Mouse (Mus musculus) CH12.LX (cell line): Measurements from ENCODE around the gene Gtdc1. TPM values are rescaled to one million over a fixed set of nuclear protein-coding genes. Genes with fewer than 3 reads are reported as not detected.

Experiments
- DNase-seq: peaks from one replicate; pipeline ENCODE4 v3.0.0-alpha.2; 2013; ENCODE audit errors: extremely low read depth
- H3K27ac ChIP-seq: 2 replicates; pipeline ENCODE4 v1.5.1; 2012; ENCODE audit warnings: low read depth, mild to moderate bottlenecking, control low read depth, moderate library complexity; ENCODE audit not compliant: insufficient read depth
- H3K27me3 ChIP-seq: replicated peaks from 2 replicates; pipeline ENCODE3; 2012; ENCODE audit warnings: inconsistent platforms
- H3K36me3 ChIP-seq, 2 experiments: replicated peaks in 1 of 2; 2 replicates each; pipeline versions ENCODE3 to v1.6.1; 2012; ENCODE audit warnings: inconsistent platforms in 1 of 2, low read length in 1 of 2, mild to moderate bottlenecking in 1 of 2, mixed read lengths in 1 of 2, moderate library complexity in 1 of 2; ENCODE audit not compliant: control insufficient read depth in 1 of 2, insufficient read depth in 1 of 2
- H3K4me1 ChIP-seq, 2 experiments: 2 replicates each; pipeline ENCODE4 v1.6.1; 2012; ENCODE audit warnings: inconsistent platforms in 1 of 2, moderate library complexity in 1 of 2; ENCODE audit not compliant: insufficient read depth in 2 of 2, control insufficient read depth in 1 of 2
- H3K4me2 ChIP-seq: 2 replicates; pipeline ENCODE4 v1.6.1; 2012; ENCODE audit warnings: low read depth, mild to moderate bottlenecking, control low read depth; ENCODE audit not compliant: poor library complexity, insufficient read depth, severe bottlenecking
- H3K4me3 ChIP-seq, 3 experiments: fragments of 150-350 bp in 1 of 3; sonication (generic) in 1 of 3; replicated peaks in 1 of 3; 2 replicates each; pipeline versions ENCODE3 to v1.5.1; 2011 to 2012; ENCODE audit warnings: low read depth in 2 of 3, low read length in 2 of 3, mild to moderate bottlenecking in 2 of 3, moderate library complexity in 2 of 3, control low read depth in 1 of 3, improper control_type of control experiment in 1 of 3, inconsistent platforms in 1 of 3, mixed read lengths in 1 of 3; ENCODE audit not compliant: poor library complexity in 1 of 3
- H3K79me2 ChIP-seq: replicated peaks from 2 replicates; pipeline ENCODE4 v1.6.1; 2012; ENCODE audit warnings: mild to moderate bottlenecking, moderate library complexity; ENCODE audit not compliant: control insufficient read depth, poor library complexity, insufficient read depth, severe bottlenecking; ENCODE audit errors: extremely low read depth
- H3K9ac ChIP-seq: 2 replicates; pipeline ENCODE4 v1.6.1; 2012; ENCODE audit warnings: low read depth, mild to moderate bottlenecking, control low read depth, moderate library complexity; ENCODE audit not compliant: insufficient read depth
- H3K9me3 ChIP-seq: replicated peaks from 2 replicates; pipeline ENCODE3; 2012; ENCODE audit warnings: low read length, inconsistent platforms, mixed read lengths
- BHLHE40 ChIP-seq: IDR thresholded peaks from 2 replicates; pipeline ENCODE4 v1.6.1; 2011; ENCODE audit warnings: mild to moderate bottlenecking, low read depth, low read length, improper control_type of control experiment
- CHD1 ChIP-seq: IDR thresholded peaks from 2 replicates; pipeline ENCODE4 v1.6.1; 2012; ENCODE audit warnings: low read depth, low read length, improper control_type of control experiment, inconsistent platforms
- CHD2 ChIP-seq: IDR thresholded peaks from 2 replicates; pipeline ENCODE4 v1.6.1; 2011; ENCODE audit warnings: low read length, improper control_type of control experiment
- CTCF ChIP-seq, 2 experiments: IDR thresholded peaks in 1 of 2; conservative IDR thresholded peaks in 1 of 2; 2 replicates each; pipeline ENCODE4 v1.5.1; 2011 to 2012; ENCODE audit warnings: low read depth in 2 of 2, low read length in 2 of 2, improper control_type of control experiment in 1 of 2, inconsistent platforms in 1 of 2, mild to moderate bottlenecking in 1 of 2, moderate library complexity in 1 of 2
- E2F4 ChIP-seq: IDR thresholded peaks from 2 replicates; pipeline ENCODE4 v1.6.1; 2011; ENCODE audit warnings: low read depth, low read length, improper control_type of control experiment; ENCODE audit not compliant: insufficient replicate concordance
- ETS1 ChIP-seq: conservative IDR thresholded peaks from 2 replicates; pipeline ENCODE4 v1.6.1; 2012; ENCODE audit warnings: low read depth, mild to moderate bottlenecking, inconsistent platforms, low read length, improper control_type of control experiment, moderate library complexity
- HCFC1 ChIP-seq: IDR thresholded peaks from 2 replicates; pipeline ENCODE4 v1.6.1; 2012; ENCODE audit warnings: low read depth, mild to moderate bottlenecking, inconsistent platforms, low read length, improper control_type of control experiment
- KAT2A ChIP-seq: IDR thresholded peaks from 2 replicates; pipeline ENCODE4 v1.6.1; 2012; ENCODE audit warnings: low read length, improper control_type of control experiment, inconsistent platforms; ENCODE audit not compliant: insufficient replicate concordance
- MAFK ChIP-seq: IDR thresholded peaks from 2 replicates; pipeline ENCODE4 v1.6.1; 2011; ENCODE audit warnings: low read length, improper control_type of control experiment; ENCODE audit not compliant: insufficient replicate concordance
- MAX ChIP-seq: IDR thresholded peaks from 2 replicates; pipeline ENCODE4 v1.6.1; 2011; ENCODE audit warnings: low read length, improper control_type of control experiment
- MAZ ChIP-seq: IDR thresholded peaks from 2 replicates; pipeline ENCODE4 v1.6.1; 2012; ENCODE audit warnings: low read depth, mild to moderate bottlenecking, inconsistent platforms, low read length, improper control_type of control experiment, moderate library complexity
- MEF2A ChIP-seq: IDR thresholded peaks from 2 replicates; pipeline ENCODE4 v1.6.1; 2014; ENCODE audit warnings: low read depth, mild to moderate bottlenecking, inconsistent platforms, low read length, improper control_type of control experiment, borderline replicate concordance
- MXI1 ChIP-seq: IDR thresholded peaks from 2 replicates; pipeline ENCODE4 v1.6.1; 2011; ENCODE audit warnings: mild to moderate bottlenecking, low read depth, low read length, improper control_type of control experiment
- MYC ChIP-seq: IDR thresholded peaks from 2 replicates; pipeline ENCODE4 v1.6.1; 2011; ENCODE audit warnings: low read depth, mild to moderate bottlenecking, improper control_type of control experiment, low read length
- NELFE ChIP-seq: IDR thresholded peaks from 2 replicates; pipeline ENCODE4 v1.6.1; 2011; ENCODE audit warnings: low read depth, low read length, improper control_type of control experiment
- PAX5 ChIP-seq: IDR thresholded peaks from 2 replicates; pipeline ENCODE4 v1.6.1; 2012; ENCODE audit warnings: low read length, inconsistent platforms, mixed read lengths
- POLR2A ChIP-seq: IDR thresholded peaks from 2 replicates; pipeline ENCODE4 v1.6.1; 2011; ENCODE audit warnings: low read depth, mild to moderate bottlenecking, improper control_type of control experiment, low read length
- POLR2AphosphoS2 ChIP-seq: IDR thresholded peaks from 2 replicates; pipeline ENCODE4 v1.6.1; 2011; ENCODE audit warnings: low read depth, low read length, improper control_type of control experiment
- RAD21 ChIP-seq: IDR thresholded peaks from 2 replicates; pipeline ENCODE4 v1.6.1; 2011; ENCODE audit warnings: low read depth, mild to moderate bottlenecking, low read length, improper control_type of control experiment, moderate library complexity
- SMC3 ChIP-seq: IDR thresholded peaks from 2 replicates; pipeline ENCODE4 v1.6.1; 2011; ENCODE audit warnings: low read depth, low read length, improper control_type of control experiment
- TBP ChIP-seq: conservative IDR thresholded peaks from 2 replicates; pipeline ENCODE4 v1.6.1; 2011; ENCODE audit warnings: low read depth, low read length, improper control_type of control experiment
- TCF12 ChIP-seq: IDR thresholded peaks from 2 replicates; pipeline ENCODE4 v1.6.1; 2014; ENCODE audit warnings: low read depth, mild to moderate bottlenecking, inconsistent platforms, low read length, improper control_type of control experiment
- UBTF ChIP-seq: IDR thresholded peaks from 2 replicates; pipeline ENCODE4 v1.6.1; 2012; ENCODE audit warnings: low read depth, mild to moderate bottlenecking, inconsistent platforms, low read length, improper control_type of control experiment, moderate library complexity
- USF1 ChIP-seq: IDR thresholded peaks from 2 replicates; pipeline ENCODE4 v1.6.1; 2014; ENCODE audit warnings: low read depth, mild to moderate bottlenecking, inconsistent platforms, low read length, improper control_type of control experiment
- ZC3H11A ChIP-seq: IDR thresholded peaks from 2 replicates; pipeline ENCODE4 v1.6.1; 2012; ENCODE audit warnings: low read depth, mild to moderate bottlenecking, inconsistent platforms, low read length, improper control_type of control experiment
- ZMIZ1 ChIP-seq: IDR thresholded peaks from 2 replicates; pipeline ENCODE4 v1.6.1; 2012; ENCODE audit warnings: low read depth, mild to moderate bottlenecking, inconsistent platforms, low read length, improper control_type of control experiment
- dilution Hi-C: fragments of 300-500 bp; cut with MboI; formaldehyde crosslinking; loops from 2 replicates; pipeline ENCODE4 v1.14.3; 2020; ENCODE audit warnings: low sequenced_read_pairs; ENCODE audit not compliant: extremely low pct_unique_long_range_greater_than_20kb, extremely low pct_ligation_motif_present
- in situ Hi-C: fragments of 300-500 bp; cut with MboI; formaldehyde crosslinking; loops from 3 replicates; pipeline ENCODE4 v1.14.3; 2019; ENCODE audit warnings: low sequenced_read_pairs, low pct_ligation_motif_present, low pct_unique_long_range_greater_than_20kb, mixed read lengths
- polyA plus RNA-seq: library from polyadenylated mRNA; unstranded; fragments of >175 nt; gene quantifications from 2 replicates; pipeline ENCODE4 v1.2.1, GENCODE M21; 2012; ENCODE audit warnings: low read depth; ENCODE audit not compliant: insufficient read length
- total RNA-seq, 2 experiments: library from RNA; depleted of rRNA; stranded (reverse); fragments of 300-350 nt in 1 of 2; fragments of >200 nt in 1 of 2; gene quantifications; 2 replicates each; pipeline ENCODE4 v1.2.3; 2012 to 2014

Gene Gtdc1
- total and polyA plus RNA-seq, 3 experiments, result 11.1 to 18.2 (median 15.8) TPM

DNA sequence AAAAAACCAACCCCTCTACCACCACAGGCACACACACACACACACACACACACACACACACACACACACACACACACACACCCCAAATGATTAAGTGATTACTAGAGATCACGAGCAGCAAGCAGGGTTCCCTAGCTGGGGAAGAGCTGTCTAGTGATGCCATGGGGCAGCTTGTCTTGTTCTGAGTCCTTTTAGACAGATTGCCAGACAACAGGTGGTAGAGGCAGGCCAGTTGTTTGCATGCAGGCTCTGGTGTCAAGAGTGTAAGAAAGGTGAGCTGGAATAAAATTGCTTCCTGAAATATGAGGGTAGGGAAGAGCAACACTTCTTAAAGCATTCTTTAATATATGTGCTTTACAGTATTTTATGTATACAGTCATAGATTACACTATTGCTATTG lies 333.2 kb downstream of the Gtdc1 start:
- Histone ChIP-seq H3K9ac (no peak overlapping the region), H3K79me2 (no peaks in the 10 kb centered on the region), H3K27me3 (no peaks in the 10 kb centered on the region), H3K4me1 (no peaks in the 10 kb centered on the region), H3K36me3 (peaks cover 0 to 2% of the 10 kb centered on the region in 2 experiments), H3K27ac (no peak overlapping the region), H3K4me2 (no peak overlapping the region), H3K9me3 (no peaks in the 10 kb centered on the region), H3K4me3 (no peak overlapping the region)
- TF ChIP-seq USF1, result no peak
- dilution Hi-C loops (no loop called here), in situ Hi-C loops (no loop called here)
- DNase-seq, result no peak

DNA sequence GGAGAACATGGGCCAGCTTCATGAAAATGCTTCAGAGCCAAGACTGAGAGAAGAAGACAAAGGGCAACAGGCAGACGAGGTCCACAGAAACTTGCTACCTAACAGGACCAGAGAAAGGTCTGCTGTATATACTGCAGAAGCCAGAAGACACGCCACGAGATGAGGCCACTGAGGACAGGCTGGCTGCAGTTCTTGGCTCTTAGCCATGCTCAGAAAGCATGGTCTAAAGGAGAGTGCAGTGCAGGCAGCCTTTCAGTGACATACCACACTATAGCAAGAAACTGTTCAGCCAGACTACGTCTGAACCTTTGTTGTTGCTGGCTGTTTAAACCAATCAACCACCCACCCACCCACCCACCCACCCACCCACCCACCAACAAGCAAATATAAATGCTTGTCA lies 336.6 kb downstream of the Gtdc1 start:
- DNase-seq, result no peak
- dilution Hi-C loops, result no loop called here

DNA sequence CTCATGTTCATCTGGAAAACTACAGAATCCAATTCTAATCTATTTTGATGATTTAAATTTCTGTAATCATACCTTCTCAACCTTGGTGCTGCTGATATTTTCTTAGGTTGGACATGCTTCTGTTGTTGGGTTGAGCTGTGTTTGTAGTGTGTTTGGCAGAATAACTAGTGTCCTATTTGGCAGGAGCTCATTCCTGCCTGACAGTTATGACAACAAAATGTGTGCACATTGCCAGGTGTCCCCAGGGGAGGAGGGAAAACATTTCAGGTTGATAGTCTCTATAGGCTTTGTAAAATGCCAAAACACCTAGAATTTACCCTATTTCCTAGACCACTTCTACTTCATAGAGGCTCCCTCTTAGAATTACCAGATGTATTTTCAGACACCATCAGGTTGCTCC lies 343.4 kb downstream of the Gtdc1 start:
- Histone ChIP-seq H3K4me1 (no peaks in the 10 kb centered on the region), H3K9me3 (no peaks in the 10 kb centered on the region), H3K36me3 (peaks cover 0 to 7% of the 10 kb centered on the region in 2 experiments), H3K27ac (no peak overlapping the region), H3K4me2 (no peak overlapping the region), H3K27me3 (no peaks in the 10 kb centered on the region), H3K79me2 (no peaks in the 10 kb centered on the region), H3K9ac (no peak overlapping the region), H3K4me3 (no peak overlapping the region)
- dilution Hi-C loops, result no loop called here
- TF ChIP-seq MAZ (no peak), NELFE (no peak), HCFC1 (no peak), CTCF (conservative IDR thresholded peaks at IDR 0.05 in 1 of 2, IDR thresholded peaks at IDR 0.05 in 1 of 2; ENCODE audit: low read depth in 2 of 2, low read length in 2 of 2) (no peak), POLR2AphosphoS2 (no peak), MAX (no peak), SMC3 (no peak), POLR2A (no peak), MXI1 (no peak), MEF2A (no peak), CHD1 (no peak), ZMIZ1 (no peak), BHLHE40 (no peak), MAFK (no peak)
- in situ Hi-C loops, result no loop called here
- DNase-seq, result no peak

More for the DNA sequence above, 336.6 kb downstream of the Gtdc1 start:
- H3K4me1 ChIP-seq, result no peaks in the 10 kb centered on the region
- H3K79me2 ChIP-seq, result no peaks in the 10 kb centered on the region
- H3K27me3 ChIP-seq, result no peaks in the 10 kb centered on the region
- no peak overlapping the region for H3K4me2 ChIP-seq
- peaks cover 2 to 3% of the 10 kb centered on the region in 2 experiments for H3K36me3 ChIP-seq
- no peaks in the 10 kb centered on the region for H3K9me3 ChIP-seq
- TF ChIP-seq KAT2A (no peak), CHD1 (no peak), TCF12 (no peak), HCFC1 (no peak), UBTF (no peak), ETS1 (no peak), E2F4 (no peak), ZC3H11A (no peak), POLR2AphosphoS2 (no peak), CHD2 (no peak), MYC (no peak), USF1 (no peak), TBP (no peak), BHLHE40 (no peak), RAD21 (no peak), PAX5 (no peak), MAZ (no peak), MXI1 (no peak), SMC3 (no peak), MEF2A (no peak)
- no peak overlapping the region for H3K9ac ChIP-seq
- in situ Hi-C loops, result no loop called here
- no peak overlapping the region for H3K27ac ChIP-seq
- no peak overlapping the region for H3K4me3 ChIP-seq
